Mouse (Mus musculus) heart, postnatal 10 days (tissue): ENCODE results near the gene Rbms3. TPM values are rescaled to one million over a fixed set of nuclear protein-coding genes. Genes with fewer than 3 reads are reported as not detected.

Source experiments
- DNase-seq, 2 experiments: peaks; one replicate each; pipeline ENCODE4 v3.0.0; 2021
- intact Hi-C: fragments of 180-260 bp; cut with DNase I; formaldehyde crosslinking; loops from one replicate; pipeline ENCODE4 v1.15.1; 2025
- total RNA-seq, 2 experiments: library from RNA; stranded (reverse); gene quantifications; 2 replicates each; pipeline ENCODE4 v1.2.3; 2021

Gene Rbms3
- total RNA-seq, 2 experiments from 2014 or later, result 24.9 to 25.0 TPM

- DNase-seq, result no peak
- intact Hi-C loops, result no loop called here
Measured at GRCm38 (mm10) chr9:117379448-117379983, 250.2 kb downstream of the Rbms3 start.

- intact Hi-C loops, result no loop called here
- DNase-seq, result no peak
Measured at GRCm38 (mm10) chr9:117378131-117378890, 251.4 kb downstream of the Rbms3 start.

- intact Hi-C loops, result no loop called here
- DNase-seq, result no peak
Measured at GRCm38 (mm10) chr9:117375776-117376175, 253.9 kb downstream of the Rbms3 start.

- intact Hi-C loops, result no loop called here
- DNase-seq, result peak; percentile 62 to 77
Measured at GRCm38 (mm10) chr9:117373164-117373741, 256.5 kb downstream of the Rbms3 start.

- no peak for DNase-seq
- intact Hi-C loops, result no loop called here
Measured at GRCm38 (mm10) chr9:117371980-117372379, 257.7 kb downstream of the Rbms3 start.

- no peak for DNase-seq
- intact Hi-C loops, result no loop called here
Measured at GRCm38 (mm10) chr9:117370086-117370485, 259.6 kb downstream of the Rbms3 start.

- intact Hi-C loops, result no loop called here
Measured at GRCm38 (mm10) chr9:117368016-117368415, 261.7 kb downstream of the Rbms3 start.

GRCm38 (mm10) chr9:117364610-117365009, 265.1 kb downstream of the Rbms3 start:
- intact Hi-C loops, result no loop called here
- no peak for DNase-seq

More at GRCm38 (mm10) chr9:117368016-117368415, 261.7 kb downstream of the Rbms3 start:
- no peak for DNase-seq

GRCm38 (mm10) chr9:117361431-117361830, 268.3 kb downstream of the Rbms3 start:
- DNase-seq, result no peak
- intact Hi-C loops, result no loop called here

GRCm38 (mm10) chr9:117356764-117357442, 272.8 kb downstream of the Rbms3 start:
- DNase-seq, result peak; percentile 91
- intact Hi-C loops, result loop anchor here (5.0 kb wide), 1 partner anchor 105 kb away; no protein-coding TSS in a partner anchor

GRCm38 (mm10) chr9:117355501-117355900, 274.2 kb downstream of the Rbms3 start:
- DNase-seq, result no peak
- intact Hi-C loops, result loop anchor here (5.0 kb wide), 1 partner anchor 103 kb away; no protein-coding TSS in a partner anchor

- intact Hi-C loops, result no loop called here
- DNase-seq, result no peak
Measured at GRCm38 (mm10) chr9:117342336-117342735, 287.4 kb downstream of the Rbms3 start.

- DNase-seq, result no peak
- intact Hi-C loops, result no loop called here
Measured at GRCm38 (mm10) chr9:117330681-117331080, 299.0 kb downstream of the Rbms3 start.

GRCm38 (mm10) chr9:117319271-117319670, 310.4 kb downstream of the Rbms3 start:
- no peak for DNase-seq
- intact Hi-C loops, result no loop called here

GRCm38 (mm10) chr9:117318461-117318860, 311.3 kb downstream of the Rbms3 start:
- DNase-seq, result no peak
- intact Hi-C loops, result no loop called here

- intact Hi-C loops, result no loop called here
- no peak for DNase-seq
Measured at GRCm38 (mm10) chr9:117317251-117317650, 312.5 kb downstream of the Rbms3 start.

GRCm38 (mm10) chr9:117313642-117314041, 316.1 kb downstream of the Rbms3 start:
- no peak for DNase-seq
- intact Hi-C loops, result no loop called here

- no peak for DNase-seq
- intact Hi-C loops, result no loop called here
Measured at GRCm38 (mm10) chr9:117309809-117310208, 319.9 kb downstream of the Rbms3 start.

GRCm38 (mm10) chr9:117298991-117299390, 330.7 kb downstream of the Rbms3 start:
- DNase-seq, result no peak
- intact Hi-C loops, result no loop called here

- no peak for DNase-seq
- intact Hi-C loops, result no loop called here
Measured at GRCm38 (mm10) chr9:117297662-117298531, 331.8 kb downstream of the Rbms3 start.
